Mouse (Mus musculus): Measurements from ENCODE around the gene Eva1a. TPM values are rescaled to one million over a fixed set of nuclear protein-coding genes. Genes with fewer than 3 reads are reported as not detected.

Gene Eva1a
- polyA plus RNA-seq, 1 experiment: 17.1 TPM

GRCm38 (mm10) chr6:82135959-82136712 is 95.3 kb downstream of the Eva1a start:
- H3K4me3 ChIP-seq (ENCODE audit: insufficient read depth, low read length): no peak overlapping the region
- no peak for TF ChIP-seq POLR2A (IDR thresholded peaks at IDR 0.05; ENCODE audit: extremely low read depth, insufficient read depth, low read length)
- TF ChIP-seq CTCF (IDR thresholded peaks at IDR 0.05; ENCODE audit: extremely low read depth, insufficient read depth, low read length): no peak
- H3K27ac ChIP-seq (ENCODE audit: insufficient read depth, low read length): no peak overlapping the region
- no peaks in the 10 kb centered on the region; the same call in 1 of the 2 replicates for H3K4me1 ChIP-seq (ENCODE audit: control insufficient read depth, insufficient read depth, low read length)

Other genes with a start within 250 kb of the Eva1a start
- gene Gcfc2, start 117.4 kb upstream of the Eva1a start, polyA plus RNA-seq (2012; rRNA removed): 11.4 and 12.2 TPM in 2 replicates
- 14.1 and 16.6 TPM in 2 replicates for gene Mrpl19, start 75.1 kb upstream of the Eva1a start, polyA plus RNA-seq (2012; rRNA removed)

Data from cortical plate, adult 2 months (tissue).